Mouse (Mus musculus): ENCODE measurements around the gene Afg3l1. TPM values are rescaled to one million over a fixed set of nuclear protein-coding genes. Genes with fewer than 3 reads are reported as not detected.
"Not testable (repeated sequence)": the region's sequence is repeated elsewhere in the genome, so short reads cannot be mapped to it uniquely, and the experiment has no call there.

Gene Afg3l1
- polyA plus RNA-seq, 1 experiment from 2014 or later, result 39.4 TPM

DNA sequence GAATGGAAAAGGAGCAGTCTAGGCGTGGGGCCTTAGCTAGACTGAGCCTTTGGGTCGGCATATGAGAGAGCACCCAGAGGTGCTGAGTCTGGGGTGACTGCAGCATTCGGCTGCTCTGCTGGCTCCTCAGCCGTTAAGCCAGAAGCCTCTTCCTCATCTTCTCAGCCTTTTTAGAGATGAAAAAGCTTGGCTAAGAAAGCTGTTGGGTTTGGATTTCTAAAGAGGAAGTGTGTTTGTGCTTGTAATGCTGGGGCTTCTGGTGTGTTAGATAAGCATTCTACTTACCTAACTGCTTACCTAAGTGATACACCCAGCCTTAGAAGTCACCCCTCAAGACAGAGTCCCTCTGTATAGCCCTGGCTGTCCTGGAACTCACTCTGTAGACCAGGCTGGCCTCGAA is 26.9 kb upstream of the Afg3l1 start:
- TF ChIP-seq CTCF (IDR thresholded peaks at IDR 0.05; ENCODE audit: low read depth), result no peak
- Histone ChIP-seq H3K4me3 (ENCODE audit: low read depth, low read length) (no peak overlapping the region), H3K27me3 (ENCODE audit: insufficient read depth, low read length) (no peaks in the 10 kb centered on the region), H3K36me3 (ENCODE audit: insufficient read depth) (peaks cover 33% of the 10 kb centered on the region), H3K4me1 (ENCODE audit: insufficient read depth) (no peaks in the 10 kb centered on the region), H3K9me3 (ENCODE audit: low read depth, low read length) (no peaks in the 10 kb centered on the region), H3K9ac (no peak overlapping the region), H3K27ac (ENCODE audit: low read depth) (no peak overlapping the region), H3K4me2 (no peak overlapping the region)
- 81% methylated on average over 5 of the region's 5 CpGs for WGBS
- ATAC-seq (ENCODE audit: insufficient read depth) (no peak), DNase-seq (no peak)

DNA sequence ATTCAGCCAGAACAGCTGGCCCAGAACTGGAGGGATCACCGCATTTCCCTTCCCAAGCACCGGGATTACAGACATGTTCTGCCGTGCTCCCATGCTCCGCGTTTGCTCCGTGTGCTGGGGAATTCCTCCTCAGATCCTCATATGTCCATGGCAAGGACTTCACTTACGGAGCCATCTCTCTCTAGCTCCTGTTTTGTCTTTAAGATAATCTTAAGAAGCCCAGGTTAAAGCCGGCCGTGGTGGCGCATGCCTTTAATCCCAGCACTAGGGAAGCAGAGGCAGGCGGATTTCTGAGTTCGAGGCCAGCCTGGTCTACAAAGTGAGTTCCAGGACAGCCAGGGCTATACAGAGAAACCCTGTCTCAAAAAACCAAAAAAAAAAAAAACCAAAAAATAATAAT is 26.0 kb upstream of the Afg3l1 start:
- peaks cover 40% of the 10 kb centered on the region for H3K36me3 ChIP-seq (ENCODE audit: insufficient read depth)
- 91% methylated on average over 12 of the region's 12 CpGs for WGBS
- ATAC-seq (ENCODE audit: insufficient read depth); H3K4me2 ChIP-seq; H3K4me3 ChIP-seq (ENCODE audit: low read depth, low read length); H3K27me3 ChIP-seq (ENCODE audit: insufficient read depth, low read length); H3K4me1 ChIP-seq (ENCODE audit: insufficient read depth); H3K27ac ChIP-seq (ENCODE audit: low read depth); DNase-seq; H3K9me3 ChIP-seq (ENCODE audit: low read depth, low read length); H3K9ac ChIP-seq: not testable (repeated sequence)

DNA sequence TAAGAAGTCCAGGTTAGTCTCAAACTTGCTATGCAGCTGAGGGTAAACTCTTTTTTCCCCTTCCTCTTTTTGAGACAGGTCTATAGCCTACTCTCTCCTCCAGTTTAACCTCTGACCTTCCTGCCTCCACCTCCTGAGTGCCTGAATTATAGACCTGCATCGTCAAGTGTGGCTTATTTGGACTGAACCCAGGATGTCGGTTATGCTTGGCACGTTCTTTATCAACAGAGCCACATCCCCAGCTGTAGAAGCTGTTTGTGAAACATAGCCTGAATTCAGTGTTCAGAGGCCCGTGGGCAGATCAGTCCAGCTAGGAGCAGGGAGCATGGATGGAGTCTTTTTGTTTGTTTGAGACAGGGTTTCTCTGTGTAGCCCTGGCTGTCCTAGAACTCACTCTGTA is 25.6 kb upstream of the Afg3l1 start:
- H3K36me3 ChIP-seq (ENCODE audit: insufficient read depth), result peaks cover 44% of the 10 kb centered on the region

DNA sequence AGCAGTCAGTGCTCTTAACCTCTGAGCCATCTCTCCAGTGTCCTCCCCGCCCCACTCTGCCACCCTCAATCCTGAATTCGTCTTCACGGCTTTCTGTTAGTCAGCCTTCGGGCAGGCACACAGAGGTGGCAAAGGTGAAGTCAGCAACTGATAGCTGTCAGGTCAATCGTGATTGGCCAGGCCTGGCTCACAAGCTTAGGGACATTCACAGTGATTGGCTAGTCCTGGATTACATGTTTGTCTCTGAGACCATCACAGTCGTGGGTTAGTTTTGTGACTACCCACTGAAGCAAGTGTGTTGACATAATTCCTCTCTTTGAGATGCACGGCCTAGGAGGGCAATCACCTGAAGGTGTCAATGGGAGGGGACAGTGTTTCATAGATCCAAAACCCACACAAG is 24.4 kb upstream of the Afg3l1 start:
- Histone ChIP-seq H3K9me3 (ENCODE audit: low read depth, low read length) (no peaks in the 10 kb centered on the region), H3K36me3 (ENCODE audit: insufficient read depth) (peaks cover 47% of the 10 kb centered on the region), H3K4me2 (no peak overlapping the region), H3K27me3 (ENCODE audit: insufficient read depth, low read length) (no peaks in the 10 kb centered on the region), H3K4me1 (ENCODE audit: insufficient read depth) (no peaks in the 10 kb centered on the region), H3K27ac (ENCODE audit: low read depth) (no peak overlapping the region), H3K9ac (no peak overlapping the region), H3K4me3 (ENCODE audit: low read depth, low read length) (no peak overlapping the region)
- TF ChIP-seq CTCF (IDR thresholded peaks at IDR 0.05; ENCODE audit: low read depth), result no peak
- ATAC-seq (ENCODE audit: insufficient read depth), result no peak
- WGBS, result 64% methylated on average over 7 of the region's 7 CpGs
- DNase-seq, result no peak

More for the DNA sequence above, 25.6 kb upstream of the Afg3l1 start:
- Histone ChIP-seq H3K4me1 (ENCODE audit: insufficient read depth) (no peaks in the 10 kb centered on the region), H3K9ac (no peak overlapping the region), H3K27me3 (ENCODE audit: insufficient read depth, low read length) (no peaks in the 10 kb centered on the region), H3K4me2 (no peak overlapping the region), H3K4me3 (ENCODE audit: low read depth, low read length) (no peak overlapping the region), H3K27ac (ENCODE audit: low read depth) (no peak overlapping the region), H3K9me3 (ENCODE audit: low read depth, low read length) (no peaks in the 10 kb centered on the region)
- ATAC-seq (ENCODE audit: insufficient read depth), result no peak
- WGBS, result 83% methylated on average over 4 of the region's 4 CpGs
- no peak for DNase-seq
- TF ChIP-seq CTCF (IDR thresholded peaks at IDR 0.05; ENCODE audit: low read depth), result no peak

DNA sequence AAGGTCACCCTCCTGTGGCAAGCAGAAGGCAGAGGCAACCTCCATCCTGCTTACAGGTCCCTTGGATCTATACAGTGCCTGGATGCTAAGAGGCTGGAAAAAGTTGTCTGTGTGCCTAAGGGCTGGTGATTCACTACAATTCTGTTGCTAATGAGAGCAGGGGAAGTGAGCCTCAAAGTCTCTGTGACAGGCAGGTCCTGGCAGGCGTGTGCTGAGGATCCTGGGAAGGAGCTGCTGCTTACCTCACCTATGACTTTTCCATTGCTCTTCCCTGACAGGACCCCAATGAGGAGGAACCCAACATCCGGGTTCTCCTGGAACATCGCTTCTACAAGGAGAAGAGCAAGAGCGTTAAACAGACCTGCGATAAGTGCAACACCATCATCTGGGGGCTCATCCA is 23.8 kb upstream of the Afg3l1 start:
- ATAC-seq (ENCODE audit: insufficient read depth) (no peak), DNase-seq (no peak)
- H3K36me3 ChIP-seq (ENCODE audit: insufficient read depth), result peaks cover 50% of the 10 kb centered on the region
- H3K27me3 ChIP-seq (ENCODE audit: insufficient read depth, low read length), result no peaks in the 10 kb centered on the region
- no peak overlapping the region for H3K9ac ChIP-seq
- no peak overlapping the region for H3K4me3 ChIP-seq (ENCODE audit: low read depth, low read length)
- H3K4me2 ChIP-seq, result no peak overlapping the region
- no peak for TF ChIP-seq CTCF (IDR thresholded peaks at IDR 0.05; ENCODE audit: low read depth)
- no peaks in the 10 kb centered on the region for H3K4me1 ChIP-seq (ENCODE audit: insufficient read depth)
- 76% methylated on average over 5 of the region's 5 CpGs for WGBS
- no peak overlapping the region for H3K27ac ChIP-seq (ENCODE audit: low read depth)
- no peaks in the 10 kb centered on the region for H3K9me3 ChIP-seq (ENCODE audit: low read depth, low read length)

DNA sequence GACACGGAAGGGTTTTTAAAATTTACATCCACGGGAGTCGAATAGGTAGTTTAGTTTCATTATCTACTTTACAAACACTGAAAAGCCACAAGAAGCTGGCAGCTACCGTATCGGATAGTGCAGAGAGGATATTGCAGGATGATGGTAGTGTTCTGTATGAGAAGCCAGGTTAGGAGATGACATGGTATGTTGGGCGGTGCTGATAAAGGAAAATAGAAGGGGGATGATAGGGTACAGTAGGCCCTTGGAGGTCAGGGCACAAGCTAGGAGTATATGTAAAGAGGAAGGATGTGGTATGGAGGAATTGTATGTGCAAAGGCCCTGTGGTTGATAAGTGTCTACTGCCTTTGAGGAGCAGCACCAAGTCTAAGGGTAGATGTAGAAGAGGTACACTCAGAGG is 23.1 kb upstream of the Afg3l1 start:
- 90% methylated on average over 6 of the region's 6 CpGs for WGBS
- H3K4me3 ChIP-seq (ENCODE audit: low read depth, low read length), result no peak overlapping the region
- H3K27me3 ChIP-seq (ENCODE audit: insufficient read depth, low read length), result no peaks in the 10 kb centered on the region
- H3K4me1 ChIP-seq (ENCODE audit: insufficient read depth), result no peaks in the 10 kb centered on the region
- H3K4me2 ChIP-seq, result no peak overlapping the region
- ATAC-seq (ENCODE audit: insufficient read depth) (no peak), DNase-seq (no peak)
- peaks cover 49% of the 10 kb centered on the region for H3K36me3 ChIP-seq (ENCODE audit: insufficient read depth)
- H3K9ac ChIP-seq, result no peak overlapping the region
- H3K27ac ChIP-seq (ENCODE audit: low read depth), result no peak overlapping the region
- TF ChIP-seq CTCF (IDR thresholded peaks at IDR 0.05; ENCODE audit: low read depth), result no peak
- H3K9me3 ChIP-seq (ENCODE audit: low read depth, low read length), result no peaks in the 10 kb centered on the region

DNA sequence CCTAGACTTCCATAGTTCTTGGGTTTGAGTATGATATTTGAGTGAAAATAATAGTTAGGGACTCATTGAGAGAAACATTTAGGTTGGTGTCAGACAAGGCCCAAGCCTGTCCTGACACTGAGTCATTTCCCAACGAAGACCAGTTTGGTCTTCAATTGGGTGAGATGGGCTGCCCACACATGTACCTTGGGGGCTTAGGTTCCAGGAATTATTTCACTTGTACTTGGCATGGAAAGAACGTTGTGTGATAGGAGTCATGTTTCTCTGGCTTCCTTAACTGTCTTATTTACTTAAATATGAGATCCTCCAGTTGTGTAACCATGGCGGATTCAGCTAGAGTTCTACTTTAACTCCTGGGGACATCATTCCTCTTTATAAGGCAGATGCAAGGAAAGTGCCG is 14.1 kb upstream of the Afg3l1 start:
- no peak overlapping the region for H3K4me3 ChIP-seq (ENCODE audit: low read depth, low read length)
- H3K36me3 ChIP-seq (ENCODE audit: insufficient read depth), result peaks cover 38% of the 10 kb centered on the region
- no peak for DNase-seq
- no peak overlapping the region for H3K9ac ChIP-seq
- no peaks in the 10 kb centered on the region for H3K4me1 ChIP-seq (ENCODE audit: insufficient read depth)
- TF ChIP-seq CTCF (IDR thresholded peaks at IDR 0.05; ENCODE audit: low read depth), result no peak
- no peak overlapping the region for H3K27ac ChIP-seq (ENCODE audit: low read depth)
- WGBS, result 82% methylated on average over 4 of the region's 4 CpGs
- no peaks in the 10 kb centered on the region for H3K27me3 ChIP-seq (ENCODE audit: insufficient read depth, low read length)
- no peak overlapping the region for H3K4me2 ChIP-seq
- H3K9me3 ChIP-seq (ENCODE audit: low read depth, low read length), result no peaks in the 10 kb centered on the region
- no peak for ATAC-seq (ENCODE audit: insufficient read depth)

DNA sequence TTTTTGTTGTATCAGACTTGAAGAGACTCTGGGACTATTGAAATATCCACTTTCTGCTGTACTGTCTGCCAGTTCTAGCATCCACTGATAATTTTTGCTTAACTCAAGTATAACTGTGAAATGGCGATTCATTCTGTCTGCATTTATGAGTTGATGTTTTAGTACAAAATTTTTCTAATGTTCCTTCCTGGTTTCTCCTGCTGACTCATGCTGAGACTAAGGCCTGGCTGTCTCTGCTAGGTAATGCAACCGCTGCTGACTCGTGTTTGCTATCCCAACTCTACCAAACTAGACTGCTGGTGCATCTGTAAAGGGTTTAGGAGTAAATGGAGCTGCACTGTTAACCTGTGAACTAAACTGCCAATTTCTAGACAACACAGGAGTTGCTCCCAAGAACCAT is 10.2 kb upstream of the Afg3l1 start:
- WGBS, result 71% methylated on average over 3 of the region's 3 CpGs
- H3K9ac ChIP-seq, result no peak overlapping the region
- DNase-seq (no peak), ATAC-seq (ENCODE audit: insufficient read depth) (no peak)
- H3K9me3 ChIP-seq (ENCODE audit: low read depth, low read length), result no peaks in the 10 kb centered on the region
- peaks cover 8% of the 10 kb centered on the region for H3K36me3 ChIP-seq (ENCODE audit: insufficient read depth)
- H3K4me1 ChIP-seq (ENCODE audit: insufficient read depth), result no peaks in the 10 kb centered on the region
- no peak overlapping the region for H3K27ac ChIP-seq (ENCODE audit: low read depth)
- TF ChIP-seq CTCF (IDR thresholded peaks at IDR 0.05; ENCODE audit: low read depth), result no peak
- H3K4me3 ChIP-seq (ENCODE audit: low read depth, low read length), result no peak overlapping the region
- no peak overlapping the region for H3K4me2 ChIP-seq
- no peaks in the 10 kb centered on the region for H3K27me3 ChIP-seq (ENCODE audit: insufficient read depth, low read length)

DNA sequence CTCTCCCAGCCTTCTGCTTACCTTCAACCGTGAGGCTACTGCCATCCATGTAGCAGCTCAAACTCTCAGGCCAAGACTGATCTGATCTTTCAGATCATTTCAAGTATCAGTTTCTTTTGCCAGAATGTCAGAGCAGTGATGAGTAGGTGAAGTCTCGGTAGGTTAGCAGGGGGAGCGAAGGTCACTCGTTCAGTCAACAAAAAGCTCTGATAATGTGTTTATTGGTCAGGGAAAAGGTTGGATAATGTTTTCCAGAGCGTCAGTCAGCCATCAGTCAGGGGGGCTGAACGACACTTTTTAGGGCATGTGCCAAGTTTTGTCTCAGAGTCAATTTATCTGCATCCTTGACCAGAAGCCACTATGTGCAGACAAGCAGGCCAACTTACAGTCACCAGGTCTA is 4.7 kb upstream of the Afg3l1 start:
- ATAC-seq (ENCODE audit: insufficient read depth); H3K9me3 ChIP-seq (ENCODE audit: low read depth, low read length): not testable (repeated sequence)
- 49% methylated on average over 6 of the region's 6 CpGs for WGBS

DNA sequence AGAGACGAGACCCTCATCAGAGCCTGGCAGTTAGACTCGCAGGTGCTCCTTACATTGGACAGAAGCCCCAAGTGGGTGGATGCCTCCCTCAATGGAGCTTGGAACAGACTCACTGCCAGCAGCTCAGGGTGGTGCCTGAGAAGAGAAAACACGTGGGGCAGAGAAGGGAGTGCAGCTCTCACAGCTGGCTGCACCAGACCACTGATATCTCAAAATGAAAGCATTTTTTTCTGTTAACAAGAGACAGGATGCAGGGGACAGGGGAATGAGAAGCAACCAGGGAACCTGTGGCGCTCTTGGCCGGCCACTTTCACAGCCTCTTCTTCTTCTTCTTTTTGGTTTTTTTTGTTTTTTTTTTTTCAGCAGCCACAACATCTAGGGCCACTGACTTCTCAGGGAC is 3.2 kb upstream of the Afg3l1 start:
- H3K4me1 ChIP-seq (ENCODE audit: insufficient read depth); H3K9me3 ChIP-seq (ENCODE audit: low read depth, low read length); H3K27me3 ChIP-seq (ENCODE audit: insufficient read depth, low read length); ATAC-seq (ENCODE audit: insufficient read depth); H3K27ac ChIP-seq (ENCODE audit: low read depth); H3K9ac ChIP-seq; H3K36me3 ChIP-seq (ENCODE audit: insufficient read depth); H3K4me2 ChIP-seq; H3K4me3 ChIP-seq (ENCODE audit: low read depth, low read length); DNase-seq: not testable (repeated sequence)
- WGBS, result 62% methylated on average over 5 of the region's 5 CpGs

More for the DNA sequence above, 4.7 kb upstream of the Afg3l1 start:
- not testable (repeated sequence) for H3K27ac ChIP-seq (ENCODE audit: low read depth); H3K4me3 ChIP-seq (ENCODE audit: low read depth, low read length); DNase-seq; H3K27me3 ChIP-seq (ENCODE audit: insufficient read depth, low read length); H3K4me1 ChIP-seq (ENCODE audit: insufficient read depth); H3K9ac ChIP-seq; H3K36me3 ChIP-seq (ENCODE audit: insufficient read depth); H3K4me2 ChIP-seq

Measured in lung, embryonic 14.5 days (tissue).